Mouse (Mus musculus) liver, embryonic 15.5 days (tissue): ENCODE measurements around the gene Tiparp. TPM values are rescaled to one million over a fixed set of nuclear protein-coding genes. Genes with fewer than 3 reads are reported as not detected.
A peak's percentile ranks its signal among the peaks of the same experiment; 100 is the strongest.

Experiments
- ATAC-seq: fragments of 200-750 bp; cut with Nextera tagmentation; 2 replicates; pipeline ENCODE4 v1.8.0; 2017; ENCODE audit warnings: moderate number of reproducible peaks, mild to moderate bottlenecking, moderate library complexity; ENCODE audit not compliant: insufficient read depth
- H3K27ac ChIP-seq: fragments of 300-500 bp; sonication (generic); replicated peaks from 2 replicates; pipeline ENCODE4 v1.5.1; 2015; ENCODE audit warnings: mild to moderate bottlenecking, inconsistent platforms
- H3K27me3 ChIP-seq: fragments of 300-500 bp; sonication (generic); 2 replicates; pipeline ENCODE4 v1.6.1; 2015; ENCODE audit warnings: mild to moderate bottlenecking, inconsistent platforms
- H3K36me3 ChIP-seq: fragments of 300-500 bp; sonication (generic); replicated peaks from 2 replicates; pipeline ENCODE4 v1.6.1; 2015; ENCODE audit warnings: moderate library complexity, mild to moderate bottlenecking, inconsistent platforms
- H3K4me1 ChIP-seq: fragments of 300-500 bp; sonication (generic); replicated peaks from 2 replicates; pipeline ENCODE4 v1.6.1; 2015; ENCODE audit warnings: inconsistent platforms
- H3K4me2 ChIP-seq: fragments of 300-500 bp; sonication (generic); 2 replicates; pipeline ENCODE4 v1.6.1; 2015; ENCODE audit warnings: moderate library complexity, mild to moderate bottlenecking, inconsistent platforms
- H3K4me3 ChIP-seq: fragments of 300-500 bp; sonication (generic); replicated peaks from 2 replicates; pipeline ENCODE4 v1.5.1; 2015; ENCODE audit warnings: mild to moderate bottlenecking, inconsistent platforms
- H3K9ac ChIP-seq: fragments of 300-500 bp; sonication (generic); 2 replicates; pipeline ENCODE4 v1.6.1; 2015; ENCODE audit warnings: moderate library complexity, mild to moderate bottlenecking, inconsistent platforms
- H3K9me3 ChIP-seq: fragments of 300-500 bp; sonication (generic); replicated peaks from 2 replicates; pipeline ENCODE4 v1.6.1; 2016; ENCODE audit warnings: inconsistent platforms
- WGBS: fragments of 180-500 bp; shearing (Covaris S2); methylation state at CpG from one replicate; pipeline ENCODE4 v1.1.7; 2015; ENCODE audit warnings: mixed read lengths; ENCODE audit not compliant: insufficient replicate concordance; 5-methylcytosine and 5-hydroxymethylcytosine counted together
- polyA plus RNA-seq: library from polyadenylated mRNA; unstranded; fragments of >200 nt; fragmentation: Nextera tagmentation; extraction: Ambion mirVana; gene quantifications from 2 replicates; pipeline ENCODE4 v1.2.1, GENCODE M21; 2015

Gene Tiparp
- 6.6 and 6.9 TPM in 2 replicates for polyA plus RNA-seq

DNA sequence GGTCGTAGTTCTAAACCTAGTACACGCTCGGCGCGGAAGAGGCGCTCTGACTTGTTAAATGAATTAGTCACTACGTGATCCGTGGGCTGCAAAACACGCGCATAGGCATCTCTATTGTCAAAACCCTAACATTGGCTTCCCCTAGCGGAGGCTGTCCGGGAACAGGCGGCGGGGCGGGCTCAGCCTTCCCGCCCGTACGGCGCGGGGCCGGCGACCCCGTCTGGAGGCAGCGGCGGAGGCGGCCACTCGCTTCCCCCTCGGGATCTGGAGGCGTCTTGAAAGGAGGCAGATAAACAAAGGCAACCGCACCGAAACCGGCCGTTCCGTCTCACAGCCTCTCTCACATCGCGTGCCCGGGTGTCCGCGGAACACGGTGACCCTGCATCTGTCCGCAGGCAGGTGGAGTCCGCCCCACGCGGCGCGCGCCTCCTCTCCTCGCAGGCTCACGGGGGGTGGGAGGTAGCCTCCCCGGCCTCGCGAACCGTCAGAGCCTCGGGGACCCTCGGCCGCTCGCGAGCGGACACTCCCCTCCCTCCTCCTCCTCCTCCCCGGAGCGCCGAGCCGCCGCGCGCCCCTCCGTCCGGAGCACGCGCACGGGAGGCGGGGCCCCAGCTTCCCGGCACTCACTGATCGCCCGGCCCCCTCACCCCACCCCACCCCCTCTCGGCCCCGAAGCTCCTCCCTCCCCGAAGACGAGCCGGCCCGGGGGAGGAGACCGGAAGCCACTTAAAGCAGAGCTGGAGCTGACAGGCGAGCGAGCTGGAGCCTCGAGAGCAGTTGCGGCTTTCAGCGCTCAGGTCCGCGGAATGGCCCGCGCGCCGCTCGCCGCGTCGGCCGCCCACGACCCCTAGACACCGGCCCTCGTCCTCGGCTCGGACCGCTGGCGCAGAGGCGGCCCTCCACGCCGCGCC, at the start of gene Tiparp:
Gene Tiparp (plus strand): TSS at position 720 of the 911 bp plus-strand sequence.
- peak; percentile 91 for ATAC-seq
- H3K4me2 ChIP-seq, result peak within 1 kb of the TSS; percentile 98
- peaks cover 20% of the 10 kb centered on the region; the same call in 1 of the 2 replicates for H3K27me3 ChIP-seq
- H3K9me3 ChIP-seq, result no peaks in the 10 kb centered on the region
- peak within 1 kb of the TSS; percentile 87 for H3K27ac ChIP-seq
- under 1% methylated on average over 102 of the region's 109 CpGs for WGBS
- H3K36me3 ChIP-seq, result 0 out of 2 replicates have a peak, but pooled peaks cover 7% of the 10 kb centered on the region
- peak within 1 kb of the TSS; percentile 77 for H3K4me3 ChIP-seq
- H3K4me1 ChIP-seq, result peaks cover 18% of the 10 kb centered on the region
- peak within 1 kb of the TSS; percentile 79 for H3K9ac ChIP-seq

GRCm38 (mm10) chr3:65480676-65481075, 47.5 kb upstream of the Tiparp start:
- H3K27me3 ChIP-seq, result no peaks in the 10 kb centered on the region
- whole genome bisulfite sequencing, result 59% methylated on average over 6 of the region's 6 CpGs
- H3K36me3 ChIP-seq, result no peaks in the 10 kb centered on the region
- no peak overlapping the region for H3K4me2 ChIP-seq
- no peak for ATAC-seq
- no peak overlapping the region for H3K4me3 ChIP-seq
- H3K9ac ChIP-seq, result no peak overlapping the region
- no peak overlapping the region for H3K27ac ChIP-seq
- H3K4me1 ChIP-seq, result no peaks in the 10 kb centered on the region
- H3K9me3 ChIP-seq, result no peaks in the 10 kb centered on the region

- Histone ChIP-seq H3K9ac (no peak overlapping the region), H3K4me3 (no peak overlapping the region), H3K27ac (no peak overlapping the region), H3K4me1 (no peaks in the 10 kb centered on the region), H3K4me2 (no peak overlapping the region), H3K27me3 (no peaks in the 10 kb centered on the region), H3K9me3 (no peaks in the 10 kb centered on the region), H3K36me3 (no peaks in the 10 kb centered on the region)
- WGBS, result 72% methylated on average over 1 of the region's 1 CpGs
- ATAC-seq, result no peak
These were observed 45.9 kb upstream of the Tiparp start for GRCm38 (mm10) chr3:65482266-65482665.

DNA sequence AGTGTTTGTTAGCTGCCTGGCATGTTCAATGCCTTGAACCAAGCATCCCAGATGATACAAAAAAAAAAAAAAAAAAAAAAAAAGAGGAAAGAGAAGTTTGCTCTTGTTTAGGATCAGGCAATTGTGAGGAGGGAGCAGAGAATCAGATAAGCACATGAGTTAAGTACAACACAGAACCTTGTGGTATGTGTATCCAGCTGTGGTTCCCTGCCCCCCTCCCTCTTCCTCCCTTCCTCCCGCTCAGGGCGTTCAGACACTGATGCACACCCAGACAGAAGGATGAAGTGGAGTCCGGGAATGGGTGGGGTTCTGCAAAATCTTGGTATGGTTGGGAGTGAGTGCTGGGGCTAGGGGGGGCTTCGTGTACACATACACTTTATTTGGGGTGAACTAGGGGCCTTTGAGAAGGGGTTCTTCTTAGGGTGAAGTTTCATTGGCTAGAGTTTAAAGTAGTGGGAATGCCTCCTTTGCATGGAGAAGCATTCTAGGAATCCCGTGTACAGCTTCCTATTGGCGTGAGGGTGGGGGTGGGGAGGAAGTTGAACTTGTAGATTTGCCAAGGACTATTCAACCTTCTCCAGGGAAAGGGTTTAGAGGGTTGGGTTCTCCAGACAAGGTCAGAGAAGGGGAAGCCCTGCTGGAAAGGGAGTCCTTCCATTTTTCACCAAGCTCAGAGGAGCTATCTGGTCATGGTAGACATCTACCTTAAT, 45.4 kb upstream of the Tiparp start:
- Histone ChIP-seq H3K9me3 (no peaks in the 10 kb centered on the region), H3K27me3 (no peaks in the 10 kb centered on the region), H3K4me3 (no peak overlapping the region), H3K36me3 (no peaks in the 10 kb centered on the region), H3K27ac (no peak overlapping the region), H3K9ac (no peak overlapping the region), H3K4me2 (no peak overlapping the region), H3K4me1 (no peaks in the 10 kb centered on the region)
- ATAC-seq, result no peak
- WGBS, result 21% methylated on average over 6 of the region's 6 CpGs

- Histone ChIP-seq H3K9ac (no peak overlapping the region), H3K27ac (no peak overlapping the region), H3K4me2 (no peak overlapping the region), H3K36me3 (no peaks in the 10 kb centered on the region), H3K27me3 (no peaks in the 10 kb centered on the region), H3K9me3 (no peaks in the 10 kb centered on the region), H3K4me3 (no peak overlapping the region), H3K4me1 (no peaks in the 10 kb centered on the region)
- no peak for ATAC-seq
- WGBS, result 28% methylated on average over 7 of the region's 7 CpGs
These were observed 44.0 kb upstream of the Tiparp start for GRCm38 (mm10) chr3:65484161-65484733.

GRCm38 (mm10) chr3:65487419-65488088, 40.7 kb upstream of the Tiparp start:
- 48% methylated on average over 2 of the region's 2 CpGs for WGBS
- no peaks in the 10 kb centered on the region for H3K27me3 ChIP-seq
- H3K36me3 ChIP-seq, result no peaks in the 10 kb centered on the region
- H3K9ac ChIP-seq, result no peak overlapping the region
- H3K27ac ChIP-seq, result no peak overlapping the region
- H3K4me1 ChIP-seq, result no peaks in the 10 kb centered on the region
- ATAC-seq, result no peak
- no peak overlapping the region for H3K4me2 ChIP-seq
- H3K4me3 ChIP-seq, result no peak overlapping the region
- H3K9me3 ChIP-seq, result no peaks in the 10 kb centered on the region

DNA sequence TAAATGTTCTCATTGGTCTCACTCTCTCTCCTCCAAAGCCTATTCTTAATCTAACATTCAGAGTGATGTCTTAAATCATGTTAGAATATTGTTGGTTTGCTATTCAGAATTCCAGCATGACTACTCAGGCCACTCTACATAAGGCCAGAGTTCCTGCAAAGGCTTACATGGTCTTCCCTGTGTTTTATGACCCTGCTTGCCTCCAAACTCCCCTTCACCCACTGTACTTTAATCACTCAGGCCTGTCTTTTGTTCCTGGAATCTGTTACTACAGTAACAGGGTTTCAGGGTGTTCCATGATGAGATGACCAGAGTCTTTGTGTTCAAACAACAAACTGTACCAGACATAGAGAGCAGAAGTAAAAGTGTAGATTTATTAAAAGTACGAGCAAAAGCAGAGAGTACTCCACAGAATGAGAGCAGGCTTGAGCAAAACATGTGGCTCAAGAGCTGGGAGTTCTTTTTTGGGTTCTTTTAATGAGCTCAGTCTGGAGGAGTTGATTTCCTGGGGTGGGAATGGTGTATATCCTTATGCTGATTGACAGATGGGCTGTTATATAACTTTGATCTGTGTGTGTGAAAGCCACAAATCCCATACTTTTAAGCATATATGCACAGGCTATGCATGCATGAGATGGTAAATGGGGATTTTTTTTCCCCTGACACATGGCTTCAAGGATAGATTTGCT, 39.5 kb upstream of the Tiparp start:
- ATAC-seq, result no peak
- no peaks in the 10 kb centered on the region for H3K9me3 ChIP-seq
- H3K27ac ChIP-seq, result no peak overlapping the region
- H3K4me3 ChIP-seq, result no peak overlapping the region
- H3K4me2 ChIP-seq, result no peak overlapping the region
- no peak overlapping the region for H3K9ac ChIP-seq
- no peaks in the 10 kb centered on the region for H3K27me3 ChIP-seq
- 57% methylated on average over 1 of the region's 1 CpGs for WGBS
- no peaks in the 10 kb centered on the region for H3K36me3 ChIP-seq
- no peaks in the 10 kb centered on the region for H3K4me1 ChIP-seq

DNA sequence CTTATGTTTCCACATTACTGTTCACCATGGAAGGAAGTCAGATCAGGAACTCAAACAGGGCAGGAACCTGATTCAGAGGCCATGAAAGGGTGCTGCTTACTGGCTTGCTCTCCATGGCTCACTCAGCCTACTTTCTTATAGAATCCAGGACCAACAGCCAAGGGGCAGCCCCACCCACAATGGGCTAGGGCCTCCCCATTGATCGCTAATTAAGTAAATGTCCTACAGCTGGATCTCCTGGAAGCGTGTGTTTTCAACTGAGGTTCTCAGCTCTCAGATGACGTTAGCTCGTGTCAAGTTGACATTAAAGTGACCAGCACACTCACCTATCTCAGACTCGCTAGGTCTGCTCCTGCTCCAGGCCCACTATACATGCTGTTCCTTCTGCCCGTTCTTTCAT, 38.6 kb upstream of the Tiparp start:
- Histone ChIP-seq H3K9ac (no peak overlapping the region), H3K36me3 (no peaks in the 10 kb centered on the region), H3K4me2 (no peak overlapping the region), H3K4me3 (no peak overlapping the region), H3K4me1 (no peaks in the 10 kb centered on the region), H3K27ac (no peak overlapping the region), H3K27me3 (no peaks in the 10 kb centered on the region), H3K9me3 (no peaks in the 10 kb centered on the region)
- no peak for ATAC-seq
- WGBS, result 75% methylated on average over 6 of the region's 6 CpGs

DNA sequence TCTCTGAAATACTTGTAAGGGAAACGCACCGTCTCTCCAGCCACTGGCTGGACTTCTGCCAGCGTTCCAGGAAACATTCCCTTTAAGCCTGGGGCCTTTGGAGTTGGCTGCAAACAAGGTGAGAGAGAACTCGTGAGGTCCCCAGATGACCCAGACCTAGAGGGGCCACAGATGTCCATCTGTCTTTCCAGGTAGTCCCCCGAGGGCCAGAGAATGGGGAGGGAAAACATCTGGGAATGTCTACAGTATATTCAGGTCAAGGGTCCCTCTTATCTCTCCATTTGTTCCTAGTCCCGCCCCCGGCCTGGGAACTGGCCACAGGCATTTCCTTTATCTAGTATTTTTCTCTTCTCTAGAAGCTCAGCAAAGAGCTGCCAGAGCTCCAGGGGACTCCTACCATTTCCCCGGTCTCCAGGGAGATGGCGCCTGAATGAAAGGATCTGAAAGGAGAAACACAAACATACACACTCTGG, 33.9 kb upstream of the Tiparp start:
- Histone ChIP-seq H3K4me1 (no peaks in the 10 kb centered on the region), H3K9ac (no peak overlapping the region), H3K9me3 (no peaks in the 10 kb centered on the region), H3K4me2 (peak overlapping the region; percentile 36), H3K4me3 (no peak overlapping the region), H3K27ac (no peak overlapping the region), H3K36me3 (no peaks in the 10 kb centered on the region), H3K27me3 (no peaks in the 10 kb centered on the region)
- 34% methylated on average over 9 of the region's 9 CpGs for WGBS
- no peak for ATAC-seq

GRCm38 (mm10) chr3:65507766-65508165, 20.4 kb upstream of the Tiparp start:
- Histone ChIP-seq H3K27ac (no peak overlapping the region), H3K9me3 (no peaks in the 10 kb centered on the region), H3K9ac (no peak overlapping the region), H3K27me3 (no peaks in the 10 kb centered on the region), H3K36me3 (no peaks in the 10 kb centered on the region), H3K4me2 (no peak overlapping the region), H3K4me3 (no peak overlapping the region), H3K4me1 (no peaks in the 10 kb centered on the region)
- ATAC-seq, result no peak
- 47% methylated on average over 2 of the region's 2 CpGs for WGBS
